Mouse (Mus musculus) liver, embryonic 14.5 days (tissue): ENCODE results near the gene F11r.

Source experiments
- CTCF ChIP-seq: IDR thresholded peaks from 2 replicates; pipeline ENCODE4 v1.5.1; 2016; ENCODE audit warnings: antibody characterized with exemption, low read depth, control low read depth
- EP300 ChIP-seq: IDR thresholded peaks from 2 replicates; pipeline ENCODE4 v1.6.1; 2016; ENCODE audit warnings: antibody characterized with exemption, low read depth

DNA sequence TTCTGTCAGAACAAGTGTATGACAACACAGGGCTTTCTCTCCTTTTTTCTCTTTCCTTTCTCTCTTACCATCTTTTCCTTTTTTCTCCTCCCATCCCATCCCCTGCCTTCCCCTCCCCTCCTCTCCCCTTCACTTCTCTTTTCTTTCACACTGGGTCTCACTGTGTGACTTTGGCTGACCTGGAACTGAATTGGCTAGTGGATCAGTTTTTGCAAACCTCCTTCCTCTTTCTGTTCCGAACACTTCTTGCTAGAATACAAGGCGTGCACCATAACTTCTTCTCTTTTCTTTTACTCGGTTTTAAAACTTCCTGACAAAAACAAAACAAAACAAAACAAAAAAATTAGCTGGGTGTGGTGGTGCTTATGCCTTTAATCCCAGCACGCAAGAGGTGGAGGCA lies 29.2 kb downstream of the F11r start:
- no peak for TF ChIP-seq CTCF
- TF ChIP-seq EP300: no peak
